Mouse (Mus musculus) heart, adult 18-20 months (tissue): ENCODE measurements around the gene Usp5. TPM values are rescaled to one million over a fixed set of nuclear protein-coding genes. Genes with fewer than 3 reads are reported as not detected.
A peak's percentile ranks its signal among the peaks of the same experiment; 100 is the strongest.
"Not testable (repeated sequence)": the region's sequence is repeated elsewhere in the genome, so short reads cannot be mapped to it uniquely, and the experiment has no call there.

Source experiments
- DNase-seq, 2 experiments: peaks; one replicate each; pipeline ENCODE4 v3.0.0; 2021 to 2022; ENCODE audit warnings: mixed read lengths in 1 of 2
- total RNA-seq, 2 experiments: library from RNA; stranded (reverse); gene quantifications; 2 replicates each; pipeline ENCODE4 v1.2.3; 2021

The Usp5 gene
- total RNA-seq, 2 experiments from 2014 or later, result 74.6 to 78.6 TPM

DNA sequence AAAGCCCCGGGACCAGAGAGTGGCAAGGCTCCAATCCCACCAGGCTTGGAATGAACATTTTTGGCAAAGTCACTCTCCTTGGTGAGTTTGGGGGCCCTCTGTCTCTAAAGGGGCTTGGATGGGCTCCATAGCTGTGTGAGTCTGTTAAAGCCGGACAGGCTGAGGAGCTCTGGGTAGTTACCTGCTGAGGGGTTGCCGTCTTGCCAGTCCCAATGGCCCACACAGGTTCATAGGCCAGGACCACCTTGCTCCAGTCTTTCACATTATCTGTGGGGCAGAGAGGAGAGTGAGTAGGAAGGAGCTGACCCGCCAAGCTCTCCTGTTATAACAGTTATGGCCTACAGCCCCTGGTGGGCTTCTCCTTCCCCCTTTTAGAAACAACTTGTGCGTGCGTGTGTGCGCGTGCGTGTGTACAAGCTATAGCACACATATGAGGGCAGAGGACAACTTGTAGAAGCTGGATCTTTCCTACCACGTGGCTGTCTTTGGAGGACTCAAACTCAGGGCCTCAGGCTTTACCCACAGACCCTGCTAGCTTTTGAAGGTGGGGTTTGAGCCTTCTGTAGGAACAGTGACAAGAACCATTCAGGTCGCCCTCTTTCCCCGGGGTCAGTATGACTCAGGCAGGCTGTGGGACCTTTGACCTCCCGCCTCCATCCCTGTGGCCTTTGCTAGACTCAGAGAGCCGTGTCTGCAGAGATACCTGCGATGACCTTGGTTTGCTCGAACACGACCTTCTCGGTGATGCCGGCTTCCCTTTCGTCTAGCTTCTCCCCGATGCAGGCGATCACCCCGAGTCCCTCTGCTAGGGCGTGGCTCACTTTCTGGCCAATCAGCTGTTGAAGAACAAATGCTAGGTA, 17.4 kb downstream of the Usp5 start:
- peak in 1 of 2 experiments; percentile 4 for DNase-seq

DNA sequence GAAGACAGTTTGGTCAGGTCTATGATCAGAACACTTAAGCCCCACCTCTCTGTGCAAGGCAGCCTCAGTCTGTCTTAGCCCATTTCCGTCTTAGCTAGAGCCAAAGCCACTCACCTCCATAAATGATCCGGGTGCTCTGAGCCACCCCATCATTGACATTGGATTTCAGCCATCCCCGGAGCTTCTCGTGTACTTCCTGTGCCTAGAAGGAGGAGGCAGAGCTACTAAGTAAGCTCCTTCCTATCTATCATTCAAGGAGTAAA, 17.9 kb downstream of the Usp5 start:
- peak in 1 of 2 experiments; percentile 7 for DNase-seq

DNA sequence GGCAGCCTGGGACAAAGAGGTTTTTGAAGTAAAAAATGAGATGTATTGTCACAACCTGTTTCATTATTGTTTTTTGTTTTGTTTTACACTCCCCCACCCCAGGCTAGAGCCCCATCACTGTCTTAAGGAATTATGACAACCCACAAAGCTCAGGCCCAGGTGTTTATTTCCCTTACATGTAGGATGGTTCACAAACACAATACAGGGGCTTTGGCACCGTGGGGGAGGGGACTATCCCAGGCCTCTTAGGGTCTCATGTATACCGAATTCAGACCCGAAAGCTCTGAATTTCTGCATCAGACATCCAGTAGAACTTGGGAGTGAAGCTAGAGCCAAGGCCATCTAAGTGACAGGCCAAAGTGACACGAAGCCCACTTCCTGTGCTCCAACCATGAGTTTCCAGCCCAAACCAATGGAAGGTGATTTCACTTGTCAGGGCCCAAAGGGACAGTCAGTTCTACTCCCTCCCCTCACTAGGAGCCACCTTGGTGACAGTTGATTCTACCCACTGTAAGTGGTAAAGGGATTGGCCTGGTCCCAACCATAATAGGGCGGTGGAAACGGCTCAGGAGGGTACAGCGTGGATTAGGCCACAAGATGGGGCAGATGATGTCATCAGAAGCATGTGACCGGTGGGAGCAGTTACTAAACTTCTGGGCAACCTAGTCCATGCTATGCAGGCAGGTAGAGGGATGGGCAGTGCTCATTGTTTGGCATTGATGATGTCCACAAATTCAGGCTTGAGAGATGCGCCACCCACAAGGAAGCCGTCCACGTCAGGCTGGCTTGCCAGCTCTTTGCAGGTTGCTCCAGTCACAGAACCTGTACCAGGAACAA, 18.5 kb downstream of the Usp5 start:
- peak in 1 of 2 experiments; percentile 10 for DNase-seq

DNA sequence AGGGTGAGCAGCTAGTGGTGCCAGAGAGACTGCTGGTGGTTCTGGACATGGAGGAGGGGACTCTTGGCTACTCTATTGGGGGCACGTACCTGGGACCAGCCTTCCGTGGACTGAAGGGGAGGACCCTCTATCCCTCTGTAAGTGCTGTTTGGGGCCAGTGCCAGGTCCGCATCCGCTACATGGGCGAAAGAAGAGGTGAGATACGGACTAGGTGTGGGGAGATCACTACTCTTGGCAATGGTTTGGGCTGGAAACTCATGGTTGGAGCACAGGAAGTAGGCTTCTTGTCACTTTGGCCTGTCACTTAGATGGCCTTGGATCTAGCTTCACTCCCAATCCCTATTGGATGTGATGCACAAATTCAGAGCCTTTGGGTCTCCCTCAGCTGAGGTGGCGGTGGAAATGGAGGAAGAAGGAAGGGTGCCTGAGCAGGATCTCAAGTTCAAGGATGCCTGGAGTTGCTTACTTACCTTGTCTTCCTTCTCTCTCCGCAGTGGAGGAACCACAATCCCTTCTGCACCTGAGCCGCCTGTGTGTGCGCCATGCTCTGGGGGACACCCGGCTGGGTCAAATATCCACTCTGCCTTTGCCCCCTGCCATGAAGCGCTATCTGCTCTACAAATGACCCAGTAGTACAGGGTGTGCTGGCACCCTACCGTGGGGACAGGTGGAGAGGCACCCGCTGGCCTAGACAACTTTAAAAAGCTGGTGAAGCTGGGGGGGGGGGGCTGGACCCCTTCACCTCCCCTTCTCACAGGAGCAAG, 19.3 kb downstream of the Usp5 start:
- DNase-seq, result no peak

DNA sequence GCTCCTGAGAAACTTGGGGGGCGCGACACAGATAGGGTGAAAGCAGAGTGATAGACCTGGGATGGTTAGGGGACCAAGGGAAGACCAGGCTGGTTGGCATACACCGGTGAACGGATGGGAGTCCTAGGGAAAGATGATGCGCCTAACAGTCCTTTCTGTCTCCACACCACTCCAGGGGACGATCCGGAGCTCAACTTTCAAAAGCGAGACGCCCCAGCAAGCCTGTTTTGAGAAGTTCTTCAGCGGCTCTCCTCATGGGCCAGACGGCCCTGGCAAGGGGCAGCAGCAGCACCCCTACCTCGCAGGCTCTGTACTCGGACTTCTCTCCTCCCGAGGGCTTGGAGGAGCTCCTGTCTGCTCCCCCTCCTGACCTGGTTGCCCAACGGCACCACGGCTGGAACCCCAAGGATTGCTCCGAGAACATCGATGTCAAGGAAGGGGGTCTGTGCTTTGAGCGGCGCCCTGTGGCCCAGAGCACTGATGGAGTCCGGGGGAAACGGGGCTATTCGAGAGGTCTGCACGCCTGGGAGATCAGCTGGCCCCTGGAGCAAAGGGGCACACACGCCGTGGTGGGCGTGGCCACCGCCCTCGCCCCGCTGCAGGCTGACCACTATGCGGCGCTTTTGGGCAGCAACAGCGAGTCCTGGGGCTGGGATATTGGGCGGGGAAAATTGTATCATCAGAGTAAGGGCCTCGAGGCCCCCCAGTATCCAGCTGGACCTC, 20.1 kb downstream of the Usp5 start:
- peak; percentile 89 to 92 for DNase-seq

DNA sequence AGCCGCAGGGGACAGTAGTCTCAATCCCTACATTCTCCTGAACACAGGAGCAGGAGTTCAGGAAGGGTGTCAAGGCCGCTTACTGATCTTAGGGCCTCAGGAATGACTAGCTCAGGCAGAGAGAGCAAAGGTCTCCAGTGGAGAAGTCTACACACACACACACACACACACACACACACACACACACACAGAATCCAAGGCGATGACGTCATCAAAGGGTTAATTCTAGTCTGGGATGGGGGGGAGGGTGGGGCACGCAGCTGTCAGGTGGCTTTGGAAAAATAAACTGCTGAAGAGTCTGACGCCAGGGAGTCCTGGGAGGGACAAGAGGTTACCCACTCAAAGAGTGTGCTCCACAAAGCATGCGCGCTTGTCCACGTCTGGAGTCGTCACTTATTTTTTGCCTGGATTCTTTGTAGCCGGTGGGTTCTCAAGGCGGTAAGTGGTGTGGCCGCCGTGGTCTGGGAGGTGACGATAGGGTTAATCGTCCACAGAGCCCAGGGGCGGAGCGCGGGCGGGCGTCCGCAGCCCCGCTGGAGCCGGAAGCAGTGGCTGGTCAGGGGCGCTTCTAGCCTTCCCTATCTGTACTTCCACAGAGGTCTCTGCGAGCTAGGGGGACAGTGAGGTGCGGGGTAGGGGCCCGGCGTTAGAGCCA, 20.8 kb downstream of the Usp5 start, which contains the start of gene Spsb2:
Spsb2 (plus strand) TSS at position 304 of the 655 bp plus-strand sequence.
- DNase-seq, result peak; percentile 83 to 85

DNA sequence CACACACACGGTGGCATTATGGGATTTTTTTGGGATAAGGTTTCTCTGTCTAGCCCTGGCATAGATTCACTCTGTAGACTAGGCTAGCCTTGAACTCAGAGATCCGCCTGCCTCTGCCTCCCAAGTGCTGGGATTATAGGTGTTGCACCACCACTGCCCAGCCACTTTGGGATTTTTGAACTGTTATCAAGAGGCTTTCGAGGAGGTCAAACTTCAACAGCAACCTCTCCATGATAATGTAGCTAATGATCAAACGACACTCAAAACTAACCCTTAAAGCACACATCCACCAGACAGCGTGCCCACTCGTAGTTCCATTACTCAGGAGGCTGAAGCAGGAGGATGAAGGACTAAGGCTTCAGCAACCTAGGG, 21.3 kb downstream of the Usp5 start:
- DNase-seq, result no peak

DNA sequence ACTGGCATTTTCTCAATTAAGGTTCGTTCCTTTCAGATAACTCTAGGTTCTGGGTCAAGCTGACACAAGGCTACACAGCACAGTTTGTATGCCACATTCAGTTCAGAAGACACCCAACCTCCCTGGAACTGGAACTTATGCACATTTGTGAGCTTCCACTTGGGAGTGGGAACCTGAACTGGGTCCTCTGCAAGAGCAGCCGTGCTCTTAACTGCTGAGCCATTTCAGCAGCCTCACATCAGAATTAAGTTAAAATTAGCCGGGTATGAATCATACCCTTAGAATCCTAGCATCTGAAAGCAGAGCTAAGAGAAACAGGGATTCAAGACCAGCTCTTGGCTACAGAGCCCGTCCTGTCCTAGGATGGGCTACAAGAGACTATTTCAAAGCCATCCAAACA, 21.9 kb downstream of the Usp5 start:
- no peak for DNase-seq

DNA sequence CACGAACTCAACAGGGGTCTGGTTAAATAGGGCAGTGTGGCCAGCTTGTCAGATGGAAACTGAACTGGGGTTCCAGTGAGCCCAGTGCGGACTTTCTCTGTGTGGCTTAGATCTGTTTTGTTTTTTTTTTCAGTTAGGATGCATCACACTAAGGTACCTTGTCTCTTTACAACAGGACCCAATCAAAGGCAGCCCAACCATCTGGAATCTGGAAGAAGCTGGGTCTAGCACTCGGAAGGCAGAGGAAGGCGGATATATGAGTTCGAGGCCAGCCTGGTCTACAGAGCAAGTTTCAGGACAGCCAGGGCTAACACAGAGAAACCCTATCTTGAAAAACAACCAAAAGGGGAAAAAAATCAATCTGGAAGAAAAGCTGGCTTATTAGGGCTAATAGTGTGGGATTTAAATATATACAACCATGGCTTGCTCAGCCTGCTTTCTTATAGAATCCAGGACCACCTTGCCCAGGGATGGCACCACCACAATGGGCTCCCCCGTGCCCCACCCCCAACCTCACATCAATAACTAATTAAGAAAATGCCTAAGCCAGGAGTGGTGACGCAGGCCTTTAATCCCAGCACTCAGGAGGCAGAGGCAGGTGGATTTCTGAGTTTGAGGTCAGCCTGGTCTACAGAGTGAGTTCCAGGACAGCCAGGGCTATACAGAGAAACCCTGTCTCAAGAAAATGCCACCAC, 22.7 kb downstream of the Usp5 start:
- DNase-seq, result no peak

DNA sequence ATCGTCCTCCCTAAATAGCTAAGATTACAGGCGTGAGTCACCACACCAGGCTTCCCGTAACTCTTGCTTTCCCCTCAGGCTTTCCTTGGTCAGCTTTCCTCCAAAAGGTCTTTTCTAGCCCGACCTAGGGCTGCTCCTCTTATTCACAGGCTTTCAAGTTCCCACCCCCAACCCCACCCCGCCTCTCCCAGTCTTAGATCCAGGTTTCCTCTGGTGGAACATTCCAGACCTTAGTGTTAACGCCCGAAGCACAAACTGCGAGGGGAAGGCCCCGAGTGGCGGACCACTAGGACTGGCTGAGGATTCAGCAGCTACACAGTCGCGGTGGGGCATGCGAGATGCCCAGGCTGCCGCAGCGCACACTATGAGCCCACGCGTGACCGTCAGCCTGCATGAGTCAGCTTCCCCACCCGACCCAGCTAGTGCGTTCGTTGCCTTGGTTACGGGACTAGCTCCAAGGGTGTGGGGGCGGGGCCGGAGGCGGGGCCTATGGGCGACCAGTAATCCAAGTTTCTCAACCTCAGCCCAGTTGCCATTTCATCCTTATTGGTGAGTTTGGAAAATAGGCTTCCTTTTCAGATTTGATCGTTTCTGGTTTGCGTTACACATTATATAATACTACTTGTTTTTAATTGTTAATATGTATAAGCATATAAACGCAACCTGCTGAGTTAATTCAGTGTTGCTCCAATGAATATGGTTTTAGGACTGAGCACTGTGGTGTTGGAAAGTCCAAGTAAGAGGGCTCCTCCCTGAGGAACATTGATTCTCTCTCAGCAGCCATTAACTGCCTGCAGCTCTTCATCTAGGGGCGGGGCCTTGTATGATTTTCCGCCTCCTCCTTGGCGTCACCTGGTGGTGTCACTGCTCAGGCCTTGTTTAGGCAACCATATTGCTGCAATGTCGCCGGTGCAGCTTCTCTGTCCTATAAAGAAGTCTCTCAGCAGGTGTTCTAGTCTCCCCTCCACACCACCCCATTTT, 23.7 kb downstream of the Usp5 start:
- DNase-seq, result peak; percentile 95 to 99

DNA sequence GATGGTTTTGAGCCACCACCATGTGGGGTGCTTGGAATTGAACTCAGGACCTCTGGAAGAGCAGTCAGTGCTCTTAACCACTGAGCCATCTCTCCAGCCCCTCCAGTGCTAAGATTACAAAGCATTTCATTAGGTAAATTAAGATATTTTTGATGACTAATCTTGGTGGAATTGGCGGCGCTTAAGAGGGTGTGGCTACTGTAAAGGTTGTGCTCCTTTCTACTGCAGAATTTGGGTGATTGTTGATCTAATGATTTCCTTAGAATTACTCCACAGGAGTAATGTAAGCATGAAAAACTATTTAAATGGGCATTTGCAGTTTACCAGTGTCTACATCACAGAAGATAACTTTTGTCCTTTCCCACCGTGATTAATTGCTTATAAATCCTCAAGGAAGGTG, 24.9 kb downstream of the Usp5 start:
- DNase-seq, result no peak

DNA sequence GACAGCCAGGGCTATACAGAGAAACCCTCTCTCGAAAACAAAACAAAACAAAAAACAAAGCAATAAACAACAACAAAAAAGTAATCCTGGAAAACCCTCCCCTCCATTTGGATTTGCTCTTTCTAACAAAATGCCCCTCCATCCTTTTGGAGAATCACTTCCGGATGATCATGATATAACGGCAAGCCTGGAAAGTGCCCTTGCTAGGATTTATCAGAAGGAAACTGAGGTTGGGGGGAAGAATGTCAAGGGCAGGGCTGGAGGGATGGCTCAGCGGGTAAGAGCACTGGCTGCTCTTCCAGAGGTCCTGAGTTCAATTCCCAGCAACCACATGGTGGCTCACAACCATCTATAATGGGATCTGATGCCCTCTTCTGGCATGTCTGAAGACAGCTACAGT, 25.6 kb downstream of the Usp5 start:
- DNase-seq, result not testable (repeated sequence)

DNA sequence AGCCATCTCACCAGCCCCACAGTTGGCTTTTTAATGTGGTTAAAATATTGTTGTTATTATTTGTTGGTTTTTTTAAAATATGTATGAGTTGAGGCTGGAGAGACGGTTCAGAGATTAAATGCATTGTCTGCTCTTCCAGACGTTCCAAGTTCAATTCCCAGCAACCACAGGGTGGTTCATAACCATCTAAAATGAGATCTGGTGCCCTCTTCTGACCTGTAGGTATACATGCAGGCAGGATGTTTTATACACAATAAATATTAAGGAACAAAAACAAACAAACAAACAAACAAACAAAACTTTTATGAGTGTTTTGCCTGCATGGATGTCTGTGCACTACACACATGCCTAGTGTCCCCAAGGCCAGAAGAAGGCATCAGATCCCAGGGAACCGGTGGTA, 26.2 kb downstream of the Usp5 start:
- no peak for DNase-seq

DNA sequence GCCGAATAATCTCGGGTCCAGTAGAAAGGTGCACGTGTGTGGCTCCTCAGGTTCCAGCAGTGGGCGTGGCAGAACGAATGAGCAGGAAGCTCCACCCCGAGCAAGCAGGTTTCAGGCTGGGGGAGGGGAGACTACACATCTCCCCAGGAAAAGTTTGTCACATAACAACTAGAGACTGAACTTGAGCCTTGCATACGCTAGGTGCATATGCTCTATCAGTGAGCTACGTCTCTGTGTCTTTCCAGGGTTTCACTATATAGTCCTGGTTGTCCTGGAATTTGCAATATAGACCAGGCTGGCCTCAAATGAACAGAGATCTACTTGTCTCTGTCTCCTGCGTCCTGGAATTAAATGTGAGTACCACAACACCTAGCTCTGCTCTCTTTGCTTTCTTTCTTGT, 26.9 kb downstream of the Usp5 start:
- not testable (repeated sequence) for DNase-seq

DNA sequence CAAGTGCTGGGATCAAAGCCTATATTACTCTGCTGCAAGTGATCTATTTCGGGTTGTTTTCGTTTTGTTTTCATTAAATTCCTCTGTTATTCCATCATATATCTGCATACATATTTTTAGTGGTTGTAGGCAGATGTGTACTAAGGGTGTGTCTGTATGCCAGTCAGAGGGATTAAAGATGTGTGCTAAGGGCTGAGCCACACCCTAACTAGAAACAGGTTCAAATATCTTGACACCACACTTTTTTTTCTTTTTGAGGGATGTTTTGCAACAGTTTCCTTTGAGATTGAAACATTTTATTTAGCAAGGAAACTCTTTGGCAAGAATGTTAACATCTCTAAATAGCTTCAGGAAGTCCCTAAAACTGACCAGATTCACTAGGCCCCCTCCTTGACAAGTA, 33.1 kb downstream of the Usp5 start:
- DNase-seq, result no peak

DNA sequence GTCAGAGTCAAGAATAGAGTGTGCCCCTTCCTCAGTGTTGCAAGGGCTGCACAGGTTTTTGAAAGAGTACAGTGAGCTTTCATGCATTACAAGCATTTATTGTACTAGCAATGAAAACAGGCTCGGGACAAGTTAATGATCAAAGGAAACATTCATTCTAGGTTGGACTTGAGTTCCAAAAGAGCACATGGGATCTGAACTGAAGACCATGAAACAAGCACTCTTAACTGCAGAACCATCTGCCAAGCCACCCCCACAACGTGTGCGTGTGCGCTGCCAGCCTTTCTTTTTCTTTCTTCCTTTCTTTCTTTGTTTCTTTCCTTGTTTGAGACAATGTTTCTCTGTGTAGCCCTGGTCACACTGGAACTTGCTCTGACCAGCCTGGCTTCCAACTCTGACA, 33.5 kb downstream of the Usp5 start:
- DNase-seq, result no peak

DNA sequence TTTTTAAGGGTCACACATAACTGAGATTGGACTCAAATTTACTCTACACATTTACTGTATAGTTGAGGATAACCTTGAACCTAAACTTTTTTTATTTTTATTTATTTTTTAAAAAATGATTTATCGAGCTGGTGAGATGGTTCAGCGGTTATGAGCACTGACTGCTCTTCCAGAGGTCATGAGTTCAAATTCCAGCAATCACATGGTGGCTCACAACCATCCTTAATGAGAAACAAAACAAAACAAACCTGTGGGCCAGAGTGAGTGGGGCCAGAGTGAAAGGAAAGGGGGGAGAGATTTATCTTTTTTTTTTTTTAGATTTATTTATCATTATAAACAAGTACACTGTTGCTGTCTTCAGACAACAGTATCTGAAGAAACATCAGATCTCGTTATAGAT, 37.4 kb downstream of the Usp5 start:
- no peak for DNase-seq

DNA sequence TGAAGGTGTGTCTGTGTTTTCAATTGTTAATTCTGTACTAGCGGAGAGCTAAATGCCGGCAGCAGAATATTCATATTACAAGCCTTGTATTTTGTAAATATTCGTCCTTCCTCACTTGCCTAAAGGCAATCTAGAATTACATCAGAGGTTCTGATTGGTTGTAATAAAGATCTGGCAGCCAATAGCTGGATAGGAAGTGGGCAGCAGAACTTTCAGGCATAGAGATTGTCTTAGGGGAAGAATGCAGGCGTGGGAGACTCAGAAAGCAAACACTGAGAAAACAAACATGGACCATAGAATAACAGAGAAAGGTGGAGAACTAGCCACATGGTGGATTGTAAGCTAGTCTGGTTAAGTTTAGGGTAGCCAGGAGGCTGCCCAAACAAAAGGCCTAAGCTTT, 39.2 kb downstream of the Usp5 start:
- DNase-seq, result no peak

DNA sequence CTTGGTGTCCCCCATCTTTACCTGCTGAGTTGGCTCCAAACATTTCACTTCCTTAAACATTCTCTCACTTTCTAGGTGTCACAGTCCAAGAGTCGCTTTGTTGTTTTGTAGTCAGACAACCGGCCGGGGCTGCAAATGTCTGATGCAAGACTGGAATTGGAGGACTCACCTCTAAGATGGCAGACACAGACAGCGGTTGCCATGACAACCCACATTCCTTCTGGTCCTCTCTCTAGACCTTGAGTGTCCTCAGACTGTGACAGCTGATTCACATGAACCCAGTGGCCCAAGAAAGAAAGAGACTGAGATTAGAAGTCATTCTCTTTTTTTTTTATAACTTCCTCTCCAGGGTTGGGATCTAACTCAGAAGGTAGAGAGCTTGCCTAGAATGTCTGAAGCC, 39.8 kb downstream of the Usp5 start:
- no peak for DNase-seq

DNA sequence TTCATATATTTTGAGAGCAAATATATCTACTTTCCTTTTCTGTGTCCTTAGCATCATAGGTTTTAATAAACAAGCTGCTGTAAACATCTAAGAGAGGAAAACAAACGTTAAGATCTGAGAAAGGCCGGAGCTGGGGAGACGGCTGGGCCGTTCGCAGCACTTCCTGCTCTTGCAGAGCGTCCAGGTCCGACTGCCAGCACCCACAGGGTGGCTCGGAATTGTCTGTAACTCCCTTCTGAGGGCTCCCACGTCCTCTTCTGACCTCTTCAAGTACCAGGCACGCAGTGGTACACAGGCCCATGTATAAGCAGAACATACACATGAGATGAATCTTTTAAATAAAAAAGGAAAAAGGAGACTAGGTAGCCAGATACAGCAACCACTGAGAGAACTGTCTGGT, 41.6 kb downstream of the Usp5 start:
- no peak for DNase-seq
